Mouse (Mus musculus): ENCODE results near the gene Pde3b.

GRCm38 (mm10) chr7:114494033-114494432 lies 79.0 kb downstream of the Pde3b start:
- TF ChIP-seq CTCF (IDR thresholded peaks at IDR 0.05; ENCODE audit: low read depth), result peak; percentile 19
- TF ChIP-seq EP300 (IDR thresholded peaks at IDR 0.05; ENCODE audit: low read depth), result no peak
